Mouse (Mus musculus): ENCODE data around the gene Lmntd1.
A peak's percentile ranks its signal among the peaks of the same experiment; 100 is the strongest.

The Lmntd1 gene

GRCm38 (mm10) chr6:145335876-145336768, 278.0 kb downstream of the Lmntd1 start:
- DNase-seq (ENCODE audit: low read depth, low spot score): no peak
- no peaks in the 10 kb centered on the region for H3K27me3 ChIP-seq (ENCODE audit: control insufficient read depth, insufficient read depth, low read length, poor library complexity, severe bottlenecking)
- no peaks in the 10 kb centered on the region for H3K36me3 ChIP-seq (ENCODE audit: control insufficient read depth, insufficient read depth, low read length, poor library complexity, severe bottlenecking)

- no peaks in the 10 kb centered on the region for H3K36me3 ChIP-seq (ENCODE audit: control insufficient read depth, insufficient read depth, low read length, poor library complexity, severe bottlenecking)
- H3K27me3 ChIP-seq (ENCODE audit: control insufficient read depth, insufficient read depth, low read length, poor library complexity, severe bottlenecking): no peaks in the 10 kb centered on the region
- peak; percentile 73 for DNase-seq (ENCODE audit: low read depth, low spot score)
These were observed 279.9 kb downstream of the Lmntd1 start for GRCm38 (mm10) chr6:145334211-145334610.

GRCm38 (mm10) chr6:145326141-145326806, 287.8 kb downstream of the Lmntd1 start:
- DNase-seq (ENCODE audit: low read depth, low spot score): no peak
- H3K27me3 ChIP-seq (ENCODE audit: control insufficient read depth, insufficient read depth, low read length, poor library complexity, severe bottlenecking): no peaks in the 10 kb centered on the region

DNA sequence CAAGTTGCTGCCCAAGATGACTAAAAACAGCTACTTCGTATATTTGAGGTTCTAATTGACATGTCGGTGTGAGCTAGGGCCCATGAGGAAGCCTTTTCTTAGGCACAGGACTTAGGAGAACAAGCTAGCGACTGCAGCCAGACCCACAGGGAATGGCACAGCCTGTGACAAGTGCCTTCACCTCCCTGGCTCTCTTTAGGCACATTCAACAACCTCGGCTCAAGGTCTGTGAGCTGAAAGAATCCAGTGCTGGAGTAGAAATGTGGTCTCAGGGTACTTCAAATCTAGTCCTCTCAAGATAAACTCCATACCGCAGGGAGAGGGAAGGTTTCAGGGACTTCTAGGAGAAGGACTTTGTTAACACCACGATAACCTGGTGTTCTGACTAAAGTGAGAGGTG, 289.0 kb downstream of the Lmntd1 start:
- no peak for DNase-seq (ENCODE audit: low read depth, low spot score)
- no peaks in the 10 kb centered on the region for H3K27me3 ChIP-seq (ENCODE audit: control insufficient read depth, insufficient read depth, low read length, poor library complexity, severe bottlenecking)
- H3K36me3 ChIP-seq (ENCODE audit: control insufficient read depth, insufficient read depth, low read length, poor library complexity, severe bottlenecking): no peaks in the 10 kb centered on the region

More at GRCm38 (mm10) chr6:145326141-145326806, 287.8 kb downstream of the Lmntd1 start:
- no peaks in the 10 kb centered on the region for H3K36me3 ChIP-seq (ENCODE audit: control insufficient read depth, insufficient read depth, low read length, poor library complexity, severe bottlenecking)

DNA sequence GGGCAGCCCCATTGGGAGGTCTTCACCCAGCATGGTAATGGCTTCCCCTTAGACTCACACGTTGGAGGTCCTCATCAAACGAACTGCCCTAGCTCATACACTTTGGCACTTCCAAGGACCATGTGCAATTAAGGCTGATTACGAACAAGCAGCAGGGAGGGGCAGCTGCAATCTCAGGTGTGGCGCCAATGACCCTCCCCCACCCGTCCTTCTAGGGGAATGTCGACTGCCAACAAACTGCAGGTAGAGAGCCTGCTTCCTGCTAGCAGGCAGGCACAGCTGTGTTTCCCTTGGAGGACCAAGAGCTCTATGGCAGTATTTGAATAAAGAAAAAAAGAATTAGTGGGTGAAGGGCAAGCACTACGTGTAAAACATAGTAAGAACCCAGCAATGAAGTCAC, 289.6 kb downstream of the Lmntd1 start:
- H3K27me3 ChIP-seq (ENCODE audit: control insufficient read depth, insufficient read depth, low read length, poor library complexity, severe bottlenecking): no peaks in the 10 kb centered on the region
- H3K36me3 ChIP-seq (ENCODE audit: control insufficient read depth, insufficient read depth, low read length, poor library complexity, severe bottlenecking): no peaks in the 10 kb centered on the region
- DNase-seq (ENCODE audit: low read depth, low spot score): no peak

GRCm38 (mm10) chr6:145322246-145322645, 291.9 kb downstream of the Lmntd1 start:
- Histone ChIP-seq H3K36me3 (ENCODE audit: control insufficient read depth, insufficient read depth, low read length, poor library complexity, severe bottlenecking) (no peaks in the 10 kb centered on the region), H3K27me3 (ENCODE audit: control insufficient read depth, insufficient read depth, low read length, poor library complexity, severe bottlenecking) (no peaks in the 10 kb centered on the region)
- no peak for DNase-seq (ENCODE audit: low read depth, low spot score)

GRCm38 (mm10) chr6:145320156-145320555, 294.0 kb downstream of the Lmntd1 start:
- Histone ChIP-seq H3K27me3 (ENCODE audit: control insufficient read depth, insufficient read depth, low read length, poor library complexity, severe bottlenecking) (no peaks in the 10 kb centered on the region), H3K36me3 (ENCODE audit: control insufficient read depth, insufficient read depth, low read length, poor library complexity, severe bottlenecking) (no peaks in the 10 kb centered on the region)
- DNase-seq (ENCODE audit: low read depth, low spot score): no peak

All from splenic B cell, adult 2 months (primary cell).